Mouse (Mus musculus): Measurements from ENCODE around the gene Ptprn2. TPM values are rescaled to one million over a fixed set of nuclear protein-coding genes. Genes with fewer than 3 reads are reported as not detected.

Ptprn2 gene
- polyA plus RNA-seq, 1 experiment from 2014 or later, result 22.1 TPM

GRCm38 (mm10) chr12:116887496-116888281, 402.2 kb downstream of the Ptprn2 start:
- no peaks in the 10 kb centered on the region for H3K9me3 ChIP-seq
- H3K4me2 ChIP-seq, result no peak overlapping the region
- H3K4me3 ChIP-seq, result no peak overlapping the region
- H3K27me3 ChIP-seq (replicated peaks), result no peaks in the 10 kb centered on the region
- H3K27ac ChIP-seq, result peak overlapping the region; percentile 63
- no peaks in the 10 kb centered on the region for H3K36me3 ChIP-seq (replicated peaks)
- 39% methylated on average over 6 of the region's 6 CpGs for WGBS
- peaks cover 26% of the 10 kb centered on the region for H3K4me1 ChIP-seq
- ATAC-seq (replicated peaks), result peak; percentile 51
- H3K9ac ChIP-seq, result no peak overlapping the region

- no peaks in the 10 kb centered on the region for H3K27me3 ChIP-seq (replicated peaks)
- H3K9ac ChIP-seq, result no peak overlapping the region
- no peak overlapping the region for H3K4me3 ChIP-seq
- peak; percentile 22; the same call in 1 of the 2 replicates for ATAC-seq (replicated peaks)
- peak overlapping the region; percentile 63 for H3K27ac ChIP-seq
- WGBS, result 57% methylated on average over 2 of the region's 2 CpGs
- H3K4me2 ChIP-seq, result no peak overlapping the region
- H3K36me3 ChIP-seq (replicated peaks), result no peaks in the 10 kb centered on the region
- peaks cover 28% of the 10 kb centered on the region for H3K4me1 ChIP-seq
- H3K9me3 ChIP-seq, result no peaks in the 10 kb centered on the region
These were observed 403.3 kb downstream of the Ptprn2 start for GRCm38 (mm10) chr12:116888856-116889255.

GRCm38 (mm10) chr12:116892584-116892983, 407.1 kb downstream of the Ptprn2 start:
- Histone ChIP-seq H3K9ac (no peak overlapping the region), H3K4me2 (no peak overlapping the region), H3K27me3 (replicated peaks) (no peaks in the 10 kb centered on the region), H3K4me1 (peaks cover 18% of the 10 kb centered on the region), H3K36me3 (replicated peaks) (no peaks in the 10 kb centered on the region), H3K27ac (no peak overlapping the region), H3K9me3 (no peaks in the 10 kb centered on the region), H3K4me3 (no peak overlapping the region)
- WGBS, result 79% methylated on average over 8 of the region's 8 CpGs
- ATAC-seq (replicated peaks), result no peak

- Histone ChIP-seq H3K4me1 (0 out of 2 replicates have a peak, but pooled peaks cover 2% of the 10 kb centered on the region), H3K4me3 (no peak overlapping the region), H3K9ac (no peak overlapping the region), H3K27ac (no peak overlapping the region), H3K36me3 (replicated peaks) (no peaks in the 10 kb centered on the region), H3K4me2 (no peak overlapping the region), H3K9me3 (no peaks in the 10 kb centered on the region), H3K27me3 (replicated peaks) (no peaks in the 10 kb centered on the region)
- no peak for ATAC-seq (replicated peaks)
- WGBS, result 56% methylated on average over 2 of the region's 2 CpGs
These were observed 411.1 kb downstream of the Ptprn2 start for GRCm38 (mm10) chr12:116896651-116897050.

- H3K27me3 ChIP-seq (replicated peaks), result no peaks in the 10 kb centered on the region
- H3K4me2 ChIP-seq, result no peak overlapping the region
- H3K9ac ChIP-seq, result no peak overlapping the region
- no peak overlapping the region for H3K4me3 ChIP-seq
- 38% methylated on average over 3 of the region's 3 CpGs for WGBS
- no peak overlapping the region for H3K27ac ChIP-seq
- H3K4me1 ChIP-seq, result no peaks in the 10 kb centered on the region
- no peaks in the 10 kb centered on the region for H3K36me3 ChIP-seq (replicated peaks)
- no peaks in the 10 kb centered on the region for H3K9me3 ChIP-seq
- no peak for ATAC-seq (replicated peaks)
These were observed 416.3 kb downstream of the Ptprn2 start for GRCm38 (mm10) chr12:116901773-116902172.

GRCm38 (mm10) chr12:116907424-116907823, 421.9 kb downstream of the Ptprn2 start:
- H3K9ac ChIP-seq, result no peak overlapping the region
- peak overlapping the region; percentile 84 for H3K27ac ChIP-seq
- WGBS, result 18% methylated on average over 1 of the region's 1 CpGs
- H3K4me1 ChIP-seq, result peaks cover 27% of the 10 kb centered on the region
- H3K36me3 ChIP-seq (replicated peaks), result no peaks in the 10 kb centered on the region
- no peak overlapping the region for H3K4me2 ChIP-seq
- H3K9me3 ChIP-seq, result no peaks in the 10 kb centered on the region
- ATAC-seq (replicated peaks), result peak; percentile 74
- no peak overlapping the region for H3K4me3 ChIP-seq
- no peaks in the 10 kb centered on the region for H3K27me3 ChIP-seq (replicated peaks)

GRCm38 (mm10) chr12:116908668-116909067, 423.1 kb downstream of the Ptprn2 start:
- peaks cover 27% of the 10 kb centered on the region for H3K4me1 ChIP-seq
- no peaks in the 10 kb centered on the region for H3K27me3 ChIP-seq (replicated peaks)
- peak; percentile 89 for ATAC-seq (replicated peaks)
- no peak overlapping the region for H3K4me3 ChIP-seq
- H3K9me3 ChIP-seq, result no peaks in the 10 kb centered on the region
- no peak overlapping the region for H3K4me2 ChIP-seq
- H3K36me3 ChIP-seq (replicated peaks), result no peaks in the 10 kb centered on the region
- whole genome bisulfite sequencing, result 11% methylated on average over 2 of the region's 2 CpGs
- no peak overlapping the region for H3K9ac ChIP-seq
- H3K27ac ChIP-seq, result peak overlapping the region; percentile 84

GRCm38 (mm10) chr12:116916776-116917175, 431.3 kb downstream of the Ptprn2 start:
- Histone ChIP-seq H3K4me3 (no peak overlapping the region), H3K4me2 (no peak overlapping the region), H3K9ac (no peak overlapping the region), H3K9me3 (no peaks in the 10 kb centered on the region), H3K4me1 (peaks cover 37% of the 10 kb centered on the region), H3K36me3 (replicated peaks) (no peaks in the 10 kb centered on the region), H3K27ac (peak overlapping the region; percentile 14; the same call in 1 of the 2 replicates), H3K27me3 (replicated peaks) (no peaks in the 10 kb centered on the region)
- ATAC-seq (replicated peaks), result no peak
- 70% methylated on average over 5 of the region's 5 CpGs for WGBS

GRCm38 (mm10) chr12:116919185-116919584, 433.7 kb downstream of the Ptprn2 start:
- Histone ChIP-seq H3K4me1 (peaks cover 47% of the 10 kb centered on the region), H3K27me3 (replicated peaks) (no peaks in the 10 kb centered on the region), H3K9ac (no peak overlapping the region), H3K4me3 (no peak overlapping the region), H3K27ac (peak overlapping the region; percentile 83), H3K36me3 (replicated peaks) (no peaks in the 10 kb centered on the region), H3K9me3 (no peaks in the 10 kb centered on the region), H3K4me2 (no peak overlapping the region)
- ATAC-seq (replicated peaks), result peak; percentile 58
- WGBS, result 25% methylated on average over 6 of the region's 6 CpGs

- Histone ChIP-seq H3K9ac (0 out of 2 replicates have a peak overlapping the region, but pooled peaks have one; percentile 6), H3K4me3 (no peak overlapping the region), H3K36me3 (replicated peaks) (no peaks in the 10 kb centered on the region), H3K27ac (peak overlapping the region; percentile 83), H3K27me3 (replicated peaks) (no peaks in the 10 kb centered on the region), H3K4me1 (peaks cover 48% of the 10 kb centered on the region), H3K9me3 (no peaks in the 10 kb centered on the region), H3K4me2 (peak overlapping the region; percentile 26; the same call in 1 of the 2 replicates)
- 17% methylated on average over 22 of the region's 22 CpGs for WGBS
- peak; percentile 88 for ATAC-seq (replicated peaks)
These were observed 434.4 kb downstream of the Ptprn2 start for GRCm38 (mm10) chr12:116919691-116920526.

- WGBS, result 10% methylated on average over 5 of the region's 5 CpGs
- Histone ChIP-seq H3K27me3 (replicated peaks) (no peaks in the 10 kb centered on the region), H3K9ac (peak overlapping the region; percentile 4; the same call in 1 of the 2 replicates), H3K4me2 (no peak overlapping the region), H3K4me1 (peaks cover 30% of the 10 kb centered on the region), H3K9me3 (no peaks in the 10 kb centered on the region), H3K36me3 (replicated peaks) (no peaks in the 10 kb centered on the region), H3K27ac (peak overlapping the region; percentile 77), H3K4me3 (no peak overlapping the region)
- peak; percentile 87 for ATAC-seq (replicated peaks)
These were observed 441.6 kb downstream of the Ptprn2 start for GRCm38 (mm10) chr12:116927115-116927514.

- Histone ChIP-seq H3K9ac (peak overlapping the region; percentile 4; the same call in 1 of the 2 replicates), H3K4me1 (peaks cover 30% of the 10 kb centered on the region), H3K27ac (peak overlapping the region; percentile 77), H3K4me2 (no peak overlapping the region), H3K9me3 (no peaks in the 10 kb centered on the region), H3K36me3 (replicated peaks) (no peaks in the 10 kb centered on the region), H3K27me3 (replicated peaks) (no peaks in the 10 kb centered on the region), H3K4me3 (no peak overlapping the region)
- 67% methylated on average over 1 of the region's 1 CpGs for WGBS
- peak; percentile 38 for ATAC-seq (replicated peaks)
These were observed 442.0 kb downstream of the Ptprn2 start for GRCm38 (mm10) chr12:116927516-116927915.

Data from midbrain, embryonic 15.5 days (tissue).